Mouse (Mus musculus) adrenal gland, postnatal 36 days (tissue): ENCODE measurements around the gene Baiap2l2. TPM values are rescaled to one million over a fixed set of nuclear protein-coding genes. Genes with fewer than 3 reads are reported as not detected.

Experiments
- DNase-seq, 2 experiments: peaks; one replicate each; pipeline ENCODE4 v3.0.0; 2021; ENCODE audit warnings: mixed read lengths in 1 of 2
- total RNA-seq, 2 experiments: library from RNA; stranded (reverse); gene quantifications; 2 replicates each; pipeline ENCODE4 v1.2.3; 2021

The Baiap2l2 gene
- total RNA-seq, 2 experiments from 2014 or later, result not detected

- DNase-seq, result no peak
Observed at GRCm38 (mm10) chr15:79212750-79213446, 72.4 kb downstream of the Baiap2l2 start.

- DNase-seq, result no peak
Observed at GRCm38 (mm10) chr15:79210357-79210756, 75.0 kb downstream of the Baiap2l2 start.

- peak; percentile 39 to 61 for DNase-seq
Observed at GRCm38 (mm10) chr15:79208758-79209439, 76.4 kb downstream of the Baiap2l2 start.

GRCm38 (mm10) chr15:79208211-79208610 lies 77.1 kb downstream of the Baiap2l2 start:
- DNase-seq, result peak; percentile 68 to 69

Other genes starting within 250 kb of the Baiap2l2 start
- under 1 TPM; 0.30 to 0.36 TPM for gene Galr3, start 243.7 kb downstream of the Baiap2l2 start, total RNA-seq
- gene Ankrd54, start 222.6 kb downstream of the Baiap2l2 start, total RNA-seq, result 10 to 100 TPM; 18.9 to 27.0 TPM
- 100 to 1,000 TPM; 140 to 156 TPM for gene Eif3l, start 210.4 kb downstream of the Baiap2l2 start, total RNA-seq
- 10 to 100 TPM; 41.3 to 51.4 TPM for gene Micall1, start 176.6 kb downstream of the Baiap2l2 start, total RNA-seq
- gene Polr2f, start 144.5 kb downstream of the Baiap2l2 start, total RNA-seq, result 100 to 1,000 TPM; 137 to 143 TPM
- gene 1700088E04Rik, start 144.3 kb downstream of the Baiap2l2 start, total RNA-seq, result 1 to 10 TPM; 5.5 to 7.3 TPM
- gene Sox10, start 120.3 kb downstream of the Baiap2l2 start, total RNA-seq, result 1 to 10 TPM; 1.3 to 1.8 TPM
- 10 to 100 TPM; 17.7 to 18.1 TPM for gene Pick1, start 56.4 kb downstream of the Baiap2l2 start, total RNA-seq
- under 1 TPM in 1 of 2 experiments, not detected in 1; 0.13 TPM for gene Gm49486, start 56.1 kb downstream of the Baiap2l2 start, total RNA-seq
- not detected for gene Slc16a8, start 30.8 kb downstream of the Baiap2l2 start, total RNA-seq
- gene Pla2g6, start 42.9 kb upstream of the Baiap2l2 start, total RNA-seq, result 10 to 100 TPM; 25.1 to 30.8 TPM
- gene Maff, start 61.1 kb upstream of the Baiap2l2 start, total RNA-seq, result 10 to 100 TPM in 1 of 2 experiments, 1 to 10 TPM in 1; 6.3 to 19.1 TPM
- 10 to 100 TPM; 46.6 to 75.2 TPM for gene Tmem184b, start 118.0 kb upstream of the Baiap2l2 start, total RNA-seq
- 10 to 100 TPM; 69.0 to 96.0 TPM for gene Csnk1e, start 170.0 kb upstream of the Baiap2l2 start, total RNA-seq
- gene Kcnj4, start 219.7 kb upstream of the Baiap2l2 start, total RNA-seq, result 1 to 10 TPM in 1 of 2 experiments, under 1 TPM in 1; 0.30 to 2.3 TPM
- gene Kdelr3, start 230.9 kb upstream of the Baiap2l2 start, total RNA-seq, result 1 to 10 TPM; 3.6 to 6.3 TPM